Mouse (Mus musculus): ENCODE measurements around the gene Trpm2.

DNA sequence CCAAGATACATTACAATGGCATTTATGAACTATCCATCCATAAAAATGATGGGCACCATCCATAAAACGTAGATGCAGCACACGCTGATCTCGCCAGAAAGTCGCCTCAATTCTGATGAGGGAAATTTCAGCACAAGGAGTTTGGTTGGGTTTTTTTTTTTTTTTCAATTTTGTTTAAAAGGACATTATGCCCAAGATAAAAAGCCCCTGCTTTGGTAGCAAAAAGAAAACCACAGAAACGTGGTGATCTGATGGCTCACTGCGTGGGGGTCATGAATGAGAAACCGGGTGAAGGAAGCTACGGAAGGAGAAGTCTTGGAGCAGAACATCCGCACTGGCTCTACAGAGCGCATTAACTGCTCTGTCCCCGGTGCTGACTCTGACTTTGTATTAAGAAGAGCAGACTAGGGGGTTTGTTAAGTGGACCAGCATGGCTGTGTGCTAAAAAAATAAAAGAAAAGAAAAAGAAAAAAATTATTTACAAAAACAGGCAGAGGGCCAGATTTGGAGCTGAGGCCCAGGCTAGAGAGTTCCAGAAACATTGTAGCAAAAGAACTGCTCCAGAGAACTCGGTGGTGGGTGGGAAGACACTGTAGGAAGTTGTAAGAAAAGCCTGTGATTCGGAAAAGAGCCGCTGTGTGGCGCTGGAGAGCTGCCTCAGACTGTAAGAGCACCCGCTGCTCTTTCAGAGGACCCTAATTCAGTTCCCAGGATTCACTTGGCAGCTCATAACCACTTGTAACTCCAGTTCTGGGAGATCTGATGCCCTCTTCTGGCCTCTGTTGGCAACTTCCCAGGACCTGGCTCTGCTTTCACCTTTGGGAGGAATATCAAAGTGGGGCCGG, 1.6 kb upstream of the Trpm2 start:
- TF ChIP-seq MYOD1 (IDR thresholded peaks at IDR 0.05; ENCODE audit: control insufficient read depth in 1 of 3, insufficient read length in 2 of 3, low read depth in 2 of 3) (no peak), POLR2AphosphoS2 (IDR thresholded peaks at IDR 0.05; ENCODE audit: insufficient read length, low read depth) (no peak), POLR2A (IDR thresholded peaks at IDR 0.05; ENCODE audit: insufficient read length, low read depth) (no peak), TCF12 (IDR thresholded peaks at IDR 0.05; ENCODE audit: insufficient read depth, poor library complexity, severe bottlenecking) (no peak), USF1 (IDR thresholded peaks at IDR 0.05; ENCODE audit: low read depth) (no peak), REST (IDR thresholded peaks at IDR 0.05; ENCODE audit: insufficient read depth, insufficient read length) (no peak), MAX (IDR thresholded peaks at IDR 0.05; ENCODE audit: low read depth) (no peak), MYOG (IDR thresholded peaks at IDR 0.05; ENCODE audit: control insufficient read depth in 1 of 3, insufficient read depth in 1 of 3, insufficient read length in 2 of 3, low read depth in 2 of 3) (no peak), TCF3 (IDR thresholded peaks at IDR 0.05; ENCODE audit: insufficient read length, low read depth) (no peak), CEBPB (IDR thresholded peaks at IDR 0.05; ENCODE audit: insufficient read depth, poor library complexity, severe bottlenecking) (no peak)

Measured in myocyte (in vitro differentiated cells).